Mouse (Mus musculus) E14TG2a.4 (cell line): ENCODE results near the gene Ctnnbip1.

Experiments
- CTCF ChIP-seq: conservative IDR thresholded peaks from 2 replicates; pipeline ENCODE4 v1.5.1; 2014; ENCODE audit warnings: low read length
- NANOG ChIP-seq: IDR thresholded peaks from 2 replicates; pipeline ENCODE4 v1.6.1; 2014; ENCODE audit warnings: borderline replicate concordance, low read length, mixed read lengths

DNA sequence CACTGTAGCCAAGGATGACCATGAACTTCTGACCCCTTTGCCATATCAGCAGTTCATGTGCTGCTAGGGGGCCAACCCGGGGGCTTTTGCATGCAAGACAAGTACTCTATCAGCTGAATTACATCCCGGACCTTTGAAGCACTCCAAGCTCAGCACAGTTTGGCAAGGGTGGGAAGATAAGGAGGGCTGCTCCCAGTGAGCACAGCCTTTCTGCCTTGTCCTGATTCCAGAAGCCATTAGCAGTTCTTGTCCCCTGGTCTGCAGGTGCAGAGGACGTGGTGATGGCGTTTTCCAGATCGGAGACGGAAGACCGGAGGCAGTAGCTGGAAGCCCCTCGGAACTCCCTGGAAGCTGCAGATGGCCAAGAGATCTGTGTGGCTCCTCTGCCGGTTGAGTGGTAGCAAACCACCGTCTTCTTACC, 45.9 kb downstream of the Ctnnbip1 start:
- TF ChIP-seq CTCF (no peak), NANOG (no peak)
